Mouse (Mus musculus) C2C12 (cell line): ENCODE results near the gene Zfp579.

Experiments used
- CEBPB ChIP-seq: IDR thresholded peaks from one replicate; pipeline ENCODE4 v1.6.1; 2011; ENCODE audit warnings: low read depth, mild to moderate bottlenecking, control low read depth, moderate library complexity
- CTCF ChIP-seq: IDR thresholded peaks from one replicate; pipeline ENCODE4 v1.5.1; 2011; ENCODE audit not compliant: control insufficient read depth, insufficient read depth, insufficient read length
- MAX ChIP-seq: IDR thresholded peaks from one replicate; pipeline ENCODE4 v1.6.1; 2011; ENCODE audit warnings: mild to moderate bottlenecking, control low read depth
- MYOD1 ChIP-seq: IDR thresholded peaks from one replicate; pipeline ENCODE4 v1.6.1; 2011; ENCODE audit warnings: low read depth; ENCODE audit not compliant: control insufficient read depth, insufficient read length
- MYOG ChIP-seq: IDR thresholded peaks from one replicate; pipeline ENCODE4 v1.6.1; 2011; ENCODE audit not compliant: control insufficient read depth, insufficient read length; ENCODE audit errors: extremely low read depth
- USF1 ChIP-seq: IDR thresholded peaks from one replicate; pipeline ENCODE4 v1.6.1; 2011; ENCODE audit warnings: low read depth, mild to moderate bottlenecking, control low read depth, moderate library complexity

DNA sequence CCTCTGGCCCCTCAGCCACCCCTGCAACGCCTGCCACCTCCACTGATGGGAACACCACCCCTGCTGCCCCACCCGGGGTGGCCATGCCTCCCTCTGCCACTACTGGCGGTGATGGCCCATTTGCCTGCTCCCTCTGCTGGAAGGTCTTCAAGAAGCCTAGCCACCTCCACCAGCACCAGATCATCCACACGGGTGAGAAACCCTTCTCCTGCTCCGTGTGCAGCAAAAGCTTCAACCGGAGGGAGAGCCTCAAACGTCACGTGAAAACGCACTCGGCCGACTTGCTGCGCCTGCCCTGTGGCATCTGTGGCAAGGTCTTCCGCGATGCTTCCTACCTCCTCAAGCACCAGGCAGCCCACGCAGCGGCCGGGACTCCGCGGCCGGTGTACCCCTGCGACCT lies 34.0 kb upstream of the Zfp579 start:
- TF ChIP-seq USF1, result no peak
- TF ChIP-seq CEBPB, result no peak
- no peak for TF ChIP-seq CTCF
- no peak for TF ChIP-seq MYOG
- no peak for TF ChIP-seq MAX
- no peak for TF ChIP-seq MYOD1
